Mouse (Mus musculus): ENCODE results near the gene Npas3.

Gene Npas3

GRCm38 (mm10) chr12:53814291-53814690, 565.8 kb downstream of the Npas3 start:
- DNase-seq, result no peak

- DNase-seq, result no peak
Observed at GRCm38 (mm10) chr12:53819982-53820381, 571.5 kb downstream of the Npas3 start.

- DNase-seq, result no peak
Observed at GRCm38 (mm10) chr12:53822881-53823280, 574.4 kb downstream of the Npas3 start.

- DNase-seq, result no peak
Observed at GRCm38 (mm10) chr12:53825251-53825650, 576.8 kb downstream of the Npas3 start.

- DNase-seq, result no peak
Observed at GRCm38 (mm10) chr12:53825898-53826605, 577.6 kb downstream of the Npas3 start.

GRCm38 (mm10) chr12:53826812-53827211, 578.3 kb downstream of the Npas3 start:
- no peak for DNase-seq

- DNase-seq, result no peak
Observed at GRCm38 (mm10) chr12:53832590-53832989, 584.1 kb downstream of the Npas3 start.

GRCm38 (mm10) chr12:53833348-53833747, 584.9 kb downstream of the Npas3 start:
- no peak for DNase-seq

- no peak for DNase-seq
Observed at GRCm38 (mm10) chr12:53836031-53836790, 587.7 kb downstream of the Npas3 start.

GRCm38 (mm10) chr12:53837408-53837807, 588.9 kb downstream of the Npas3 start:
- no peak for DNase-seq

GRCm38 (mm10) chr12:53838541-53838940, 590.1 kb downstream of the Npas3 start:
- no peak for DNase-seq

GRCm38 (mm10) chr12:53841928-53842671, 593.6 kb downstream of the Npas3 start:
- DNase-seq, result no peak

- DNase-seq, result no peak
Observed at GRCm38 (mm10) chr12:53843626-53844025, 595.1 kb downstream of the Npas3 start.

- no peak for DNase-seq
Observed at GRCm38 (mm10) chr12:53846154-53846665, 597.7 kb downstream of the Npas3 start.

- DNase-seq, result no peak
Observed at GRCm38 (mm10) chr12:53849263-53849662, 600.8 kb downstream of the Npas3 start.

GRCm38 (mm10) chr12:53852432-53852831, 604.0 kb downstream of the Npas3 start:
- no peak for DNase-seq

- no peak for DNase-seq
Observed at GRCm38 (mm10) chr12:53860176-53860575, 611.7 kb downstream of the Npas3 start.

GRCm38 (mm10) chr12:53862281-53862680, 613.8 kb downstream of the Npas3 start:
- no peak for DNase-seq

GRCm38 (mm10) chr12:53864436-53865136, 616.1 kb downstream of the Npas3 start:
- DNase-seq, result no peak

- no peak for DNase-seq
Observed at GRCm38 (mm10) chr12:53865691-53866090, 617.2 kb downstream of the Npas3 start.

- no peak for DNase-seq
Observed at GRCm38 (mm10) chr12:53869981-53870380, 621.5 kb downstream of the Npas3 start.

- no peak for DNase-seq
Observed at GRCm38 (mm10) chr12:53875226-53875625, 626.7 kb downstream of the Npas3 start.

- DNase-seq, result no peak
Observed at GRCm38 (mm10) chr12:53876693-53877092, 628.2 kb downstream of the Npas3 start.
